21 mouse cellular contexts compared by ENCODE assay signal in genomic region chr4:112231945-112232344, GRCm38 (mm10). TPM values are rescaled to one million over a fixed set of nuclear protein-coding genes. Genes with fewer than 3 reads are reported as not detected.
"Had no signal": no experiment of that assay in that cellular context is flagged by ENCODE, and none has a peak within 500 bp of the region (broad histone marks: within the 10 kb centered on the region; RNA-seq: fewer than 3 reads in every experiment).

Gene Skint3 (plus strand): TSS chr4:112232245.

- H3K9ac ChIP-seq: neural tube, embryonic 12.5 days; neural tube, embryonic 13.5 days; neural tube, embryonic 15.5 days; stomach, embryonic 15.5 days had no signal

- H3K27ac ChIP-seq: neural tube, embryonic 12.5 days; neural tube, embryonic 13.5 days; neural tube, embryonic 15.5 days; stomach, embryonic 15.5 days; stomach, postnatal 0 days had no signal

- H3K4me1 ChIP-seq: neural tube, embryonic 12.5 days; neural tube, embryonic 13.5 days; neural tube, embryonic 15.5 days; stomach, embryonic 15.5 days had no signal

- H3K9me3 ChIP-seq: neural tube, embryonic 13.5 days; neural tube, embryonic 15.5 days; stomach, embryonic 15.5 days had no signal

- H3K27me3 ChIP-seq: neural tube, embryonic 12.5 days; neural tube, embryonic 13.5 days; neural tube, embryonic 15.5 days; stomach, embryonic 15.5 days had no signal

- H3K36me3 ChIP-seq: neural tube, embryonic 12.5 days; neural tube, embryonic 13.5 days; neural tube, embryonic 15.5 days; stomach, embryonic 15.5 days had no signal

- H3K4me3 ChIP-seq: neural tube, embryonic 12.5 days; neural tube, embryonic 13.5 days; neural tube, embryonic 15.5 days; stomach, embryonic 15.5 days had no signal

- DNase-seq: retina, postnatal 1 day; right cerebral cortex, adult 18-20 months; right cerebral cortex, postnatal 14 days; right cerebral cortex, postnatal 25 days; right cerebral cortex, postnatal 4 days; spleen, adult 18-20 months; thymus, adult 18-20 months; thymus, adult 2 months; thymus, postnatal 14 days; thymus, postnatal 25 days; thymus, postnatal 36 days; thymus, postnatal 4 days had no signal

- H3K4me2 ChIP-seq: neural tube, embryonic 12.5 days; neural tube, embryonic 13.5 days; neural tube, embryonic 15.5 days; stomach, embryonic 15.5 days had no signal

RNA-seq across cellular contexts. Expression of gene Skint3, which starts in this region (rescaled TPM):
- polyA plus RNA-seq: neural tube, embryonic 12.5 days; neural tube, embryonic 13.5 days; neural tube, embryonic 14.5 days; neural tube, embryonic 15.5 days; small intestine, adult 2 months; spleen, adult 2 months; stomach, embryonic 14.5 days had no signal
